Mouse (Mus musculus): ENCODE measurements around the gene Gm20388.

DNA sequence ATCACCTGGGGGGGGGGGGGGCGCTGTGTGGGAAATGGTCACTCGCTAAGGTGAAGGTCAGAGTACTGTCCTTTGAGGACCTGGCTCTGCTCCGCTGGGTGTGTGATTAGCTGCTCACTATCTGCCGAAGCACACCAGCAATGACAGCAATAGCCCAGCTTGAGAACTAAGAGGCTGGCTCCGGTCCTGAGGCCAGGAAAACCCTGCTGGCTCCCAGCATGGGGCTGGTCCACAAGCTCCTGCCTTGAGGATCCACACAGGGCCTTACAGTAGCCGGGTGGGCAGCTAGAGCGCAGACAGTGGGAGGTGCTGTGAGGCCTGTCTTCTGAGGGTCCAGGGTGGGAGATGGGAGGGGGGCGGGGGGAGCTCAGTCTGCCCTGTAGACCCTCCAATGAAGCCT is 397.5 kb downstream of the Gm20388 start:
- no peak for TF ChIP-seq CTCF (IDR thresholded peaks at IDR 0.05; ENCODE audit: low read depth)
- no peak for TF ChIP-seq EP300 (IDR thresholded peaks at IDR 0.05; ENCODE audit: low read depth)
